Mouse (Mus musculus): ENCODE results near the gene Mcpt9. TPM values are rescaled to one million over a fixed set of nuclear protein-coding genes. Genes with fewer than 3 reads are reported as not detected.

The Mcpt9 gene
- not detected in 2 replicates for polyA plus RNA-seq (2012)

GRCm38 (mm10) chr14:56030395-56030794 is at the start of gene Mcpt9:
Mcpt9 (minus strand) TSS chr14:56030495.

GRCm38 (mm10) chr14:56062213-56062612 is 31.9 kb upstream of the Mcpt9 start, which contains the start of gene Mcpt4:
Mcpt4 (minus strand) TSS chr14:56062313.

GRCm38 (mm10) chr14:56041792-56042191 is 11.5 kb upstream of the Mcpt9 start, which contains the start of gene Mcpt2:
Mcpt2 (plus strand) TSS chr14:56042041.

GRCm38 (mm10) chr14:56017671-56018070 is 12.6 kb downstream of the Mcpt9 start, which contains the start of gene Mcpt1:
Mcpt1 (plus strand) TSS chr14:56017971.

Other genes starting within 250 kb of the Mcpt9 start
- 0.09 and 0.10 TPM in 2 replicates for gene Adcy4, start 246.4 kb downstream of the Mcpt9 start, polyA plus RNA-seq (2012)
- gene Ripk3, start 241.6 kb downstream of the Mcpt9 start, polyA plus RNA-seq (2012): 63.9 and 71.4 TPM in 2 replicates
- 0.15 and 0.40 TPM in 2 replicates for gene Nfatc4, start 207.4 kb downstream of the Mcpt9 start, polyA plus RNA-seq (2012)
- 4.9 and 6.6 TPM in 2 replicates for gene Nynrin, start 176.5 kb downstream of the Mcpt9 start, polyA plus RNA-seq (2012)
- 0.09 and 0.34 TPM in 2 replicates for gene Cbln3, start 146.1 kb downstream of the Mcpt9 start, polyA plus RNA-seq (2012)
- gene Khnyn, start 145.5 kb downstream of the Mcpt9 start, polyA plus RNA-seq (2012): 10.5 and 16.6 TPM in 2 replicates
- gene Sdr39u1, start 130.2 kb downstream of the Mcpt9 start, polyA plus RNA-seq (2012): 10.6 and 15.2 TPM in 2 replicates
- 0.06 TPM in 1 of 2 replicates, not detected in the other for gene Cma1, start 85.8 kb downstream of the Mcpt9 start, polyA plus RNA-seq (2012)
- gene Cma2, start 79.5 kb downstream of the Mcpt9 start, polyA plus RNA-seq (2012): not detected in 2 replicates
- gene Mcpt1, start 12.5 kb downstream of the Mcpt9 start, polyA plus RNA-seq (2012): not detected in 2 replicates
- gene Mcpt2, start 11.5 kb upstream of the Mcpt9 start, polyA plus RNA-seq (2012): not detected in 2 replicates
- not detected in 2 replicates for gene Mcpt4, start 31.8 kb upstream of the Mcpt9 start, polyA plus RNA-seq (2012)
- 6.3 and 6.6 TPM in 2 replicates for gene Mcpt8, start 54.8 kb upstream of the Mcpt9 start, polyA plus RNA-seq (2012)
- 802 and 1,283 TPM in 2 replicates for gene Ctsg, start 72.1 kb upstream of the Mcpt9 start, polyA plus RNA-seq (2012)
- gene Gzme, start 90.1 kb upstream of the Mcpt9 start, polyA plus RNA-seq (2012): not detected in 2 replicates
- not detected in 2 replicates for gene Gzmd, start 102.1 kb upstream of the Mcpt9 start, polyA plus RNA-seq (2012)
- gene Gzmg, start 129.1 kb upstream of the Mcpt9 start, polyA plus RNA-seq (2012): not detected in 2 replicates
- not detected in 2 replicates for gene Gzmn, start 144.1 kb upstream of the Mcpt9 start, polyA plus RNA-seq (2012)
- gene Gzmf, start 180.9 kb upstream of the Mcpt9 start, polyA plus RNA-seq (2012): not detected in 2 replicates
- not detected in 2 replicates for gene Gzmc, start 204.2 kb upstream of the Mcpt9 start, polyA plus RNA-seq (2012)
- gene Gzmb, start 231.8 kb upstream of the Mcpt9 start, polyA plus RNA-seq (2012): 2.1 and 2.5 TPM in 2 replicates

Measured in megakaryocyte-erythroid progenitor cell, adult 5 weeks (primary cell).